Mouse (Mus musculus) forebrain, embryonic 10.5 days (tissue): ENCODE results near the gene Amotl2. TPM values are rescaled to one million over a fixed set of nuclear protein-coding genes. Genes with fewer than 3 reads are reported as not detected.

ENCODE experiments used
- DNase-seq: peaks from one replicate; pipeline ENCODE4 v3.0.0-alpha.2; 2017; ENCODE audit warnings: low spot score; ENCODE audit errors: extremely low spot score
- H3K27ac ChIP-seq: fragments of 300-500 bp; sonication (generic); 2 replicates; pipeline ENCODE4 v1.5.1; 2016; ENCODE audit warnings: mild to moderate bottlenecking
- H3K27me3 ChIP-seq: fragments of 300-500 bp; sonication (generic); 2 replicates; pipeline ENCODE4 v1.6.1; 2016; ENCODE audit warnings: mild to moderate bottlenecking; ENCODE audit not compliant: poor library complexity, severe bottlenecking
- H3K36me3 ChIP-seq: fragments of 300-500 bp; sonication (generic); replicated peaks from 2 replicates; pipeline ENCODE4 v1.6.1; 2016; ENCODE audit warnings: mild to moderate bottlenecking, moderate library complexity
- H3K4me1 ChIP-seq: fragments of 300-500 bp; sonication (generic); 2 replicates; pipeline ENCODE4 v1.6.1; 2016
- H3K4me3 ChIP-seq: fragments of 300-500 bp; sonication (generic); 2 replicates; pipeline ENCODE4 v1.5.1; 2016; ENCODE audit warnings: mild to moderate bottlenecking, moderate library complexity
- H3K9me3 ChIP-seq: fragments of 300-500 bp; sonication (generic); 2 replicates; pipeline ENCODE4 v1.6.1; 2016; ENCODE audit warnings: mild to moderate bottlenecking, moderate library complexity
- WGBS: fragments of 180-500 bp; shearing (Covaris S2); methylation state at CpG from one replicate; pipeline ENCODE4 v1.1.7; 2016; 5-methylcytosine and 5-hydroxymethylcytosine counted together
- polyA plus RNA-seq: library from polyadenylated mRNA; unstranded; fragments of >200 nt; fragmentation: Nextera tagmentation; extraction: Ambion mirVana; gene quantifications from 2 replicates; pipeline ENCODE4 v1.2.1, GENCODE M21; 2016

Gene Amotl2
- polyA plus RNA-seq, 1 experiment from 2014 or later, result 49.9 TPM

- no peak for DNase-seq
- no peaks in the 10 kb centered on the region for H3K27me3 ChIP-seq
- WGBS, result 76% methylated on average over 15 of the region's 15 CpGs
- no peak overlapping the region for H3K4me3 ChIP-seq
- H3K4me1 ChIP-seq, result peaks cover 34% of the 10 kb centered on the region
- H3K9me3 ChIP-seq, result no peaks in the 10 kb centered on the region
- H3K27ac ChIP-seq, result peak overlapping the region; percentile 68
- H3K36me3 ChIP-seq, result no peaks in the 10 kb centered on the region
These were observed 6.9 kb upstream of the Amotl2 start for GRCm38 (mm10) chr9:102709504-102710135.

GRCm38 (mm10) chr9:102710520-102710919, 6.0 kb upstream of the Amotl2 start:
- WGBS, result 84% methylated on average over 5 of the region's 5 CpGs
- DNase-seq, result no peak
- peaks cover 43% of the 10 kb centered on the region for H3K4me1 ChIP-seq
- H3K4me3 ChIP-seq, result no peak overlapping the region
- H3K36me3 ChIP-seq, result no peaks in the 10 kb centered on the region
- H3K27ac ChIP-seq, result no peak overlapping the region
- no peaks in the 10 kb centered on the region for H3K9me3 ChIP-seq
- H3K27me3 ChIP-seq, result peaks cover 8% of the 10 kb centered on the region; the same call in 1 of the 2 replicates

GRCm38 (mm10) chr9:102713797-102714196, 2.7 kb upstream of the Amotl2 start:
- 55% methylated on average over 2 of the region's 2 CpGs for WGBS
- H3K9me3 ChIP-seq, result no peaks in the 10 kb centered on the region
- peaks cover 11% of the 10 kb centered on the region; the same call in 1 of the 2 replicates for H3K27me3 ChIP-seq
- H3K4me1 ChIP-seq, result peaks cover 60% of the 10 kb centered on the region
- H3K4me3 ChIP-seq, result no peak overlapping the region
- H3K27ac ChIP-seq, result no peak overlapping the region
- no peak for DNase-seq
- no peaks in the 10 kb centered on the region for H3K36me3 ChIP-seq

GRCm38 (mm10) chr9:102714893-102715505, 1.5 kb upstream of the Amotl2 start:
- peak overlapping the region; percentile 6; the same call in 1 of the 2 replicates for H3K4me3 ChIP-seq

GRCm38 (mm10) chr9:102715506-102715900, 969 bp upstream of the Amotl2 start:
- no peaks in the 10 kb centered on the region for H3K9me3 ChIP-seq
- H3K4me3 ChIP-seq, result no peak overlapping the region; the same call in 1 of the 2 replicates
- peaks cover 11% of the 10 kb centered on the region; the same call in 1 of the 2 replicates for H3K27me3 ChIP-seq
- DNase-seq, result no peak
- peaks cover 8% of the 10 kb centered on the region for H3K36me3 ChIP-seq
- peaks cover 68% of the 10 kb centered on the region for H3K4me1 ChIP-seq
- WGBS, result 43% methylated on average over 2 of the region's 2 CpGs
- H3K27ac ChIP-seq, result peak overlapping the region; percentile 97

More at GRCm38 (mm10) chr9:102714893-102715505, 1.5 kb upstream of the Amotl2 start:
- 10% methylated on average over 7 of the region's 7 CpGs for WGBS
- H3K4me1 ChIP-seq, result peaks cover 65% of the 10 kb centered on the region
- H3K27me3 ChIP-seq, result peaks cover 11% of the 10 kb centered on the region; the same call in 1 of the 2 replicates
- H3K36me3 ChIP-seq, result peaks cover 3% of the 10 kb centered on the region
- no peak for DNase-seq
- peak overlapping the region; percentile 97 for H3K27ac ChIP-seq
- H3K9me3 ChIP-seq, result no peaks in the 10 kb centered on the region

- DNase-seq, result peak; percentile 93
- H3K9me3 ChIP-seq, result no peaks in the 10 kb centered on the region
- peak overlapping the region; percentile 97 for H3K27ac ChIP-seq
- H3K27me3 ChIP-seq, result peaks cover 11% of the 10 kb centered on the region; the same call in 1 of the 2 replicates
- peaks cover 26% of the 10 kb centered on the region for H3K36me3 ChIP-seq
- peaks cover 81% of the 10 kb centered on the region for H3K4me1 ChIP-seq
- peak overlapping the region; percentile 67 for H3K4me3 ChIP-seq
- under 1% methylated on average over 50 of the region's 50 CpGs for WGBS
These were observed 853 bp downstream of the Amotl2 start for GRCm38 (mm10) chr9:102717164-102717885.

- DNase-seq, result peak; percentile 90
- Histone ChIP-seq H3K4me3 (peak overlapping the region; percentile 67), H3K4me1 (peaks cover 87% of the 10 kb centered on the region), H3K9me3 (no peaks in the 10 kb centered on the region), H3K36me3 (peaks cover 34% of the 10 kb centered on the region), H3K27ac (peak overlapping the region; percentile 97), H3K27me3 (peaks cover 11% of the 10 kb centered on the region; the same call in 1 of the 2 replicates)
- WGBS, result under 1% methylated on average over 52 of the region's 52 CpGs
These were observed 1.6 kb downstream of the Amotl2 start for GRCm38 (mm10) chr9:102717886-102718643.

GRCm38 (mm10) chr9:102718676-102719075, 2.2 kb downstream of the Amotl2 start:
- Histone ChIP-seq H3K9me3 (no peaks in the 10 kb centered on the region), H3K27ac (peak overlapping the region; percentile 97), H3K4me1 (peaks cover 88% of the 10 kb centered on the region), H3K27me3 (peaks cover 11% of the 10 kb centered on the region; the same call in 1 of the 2 replicates), H3K36me3 (peaks cover 40% of the 10 kb centered on the region), H3K4me3 (peak overlapping the region; percentile 67)
- DNase-seq, result no peak
- WGBS, result 0% methylated on average over 21 of the region's 21 CpGs

- Histone ChIP-seq H3K9me3 (no peaks in the 10 kb centered on the region), H3K27ac (peak overlapping the region; percentile 97), H3K36me3 (peaks cover 44% of the 10 kb centered on the region), H3K4me3 (peak overlapping the region; percentile 67), H3K27me3 (peaks cover 11% of the 10 kb centered on the region; the same call in 1 of the 2 replicates), H3K4me1 (peaks cover 88% of the 10 kb centered on the region)
- DNase-seq, result no peak
- 2% methylated on average over 4 of the region's 4 CpGs for WGBS
These were observed 2.6 kb downstream of the Amotl2 start for GRCm38 (mm10) chr9:102719085-102719484.

- Histone ChIP-seq H3K9me3 (no peaks in the 10 kb centered on the region), H3K36me3 (peaks cover 53% of the 10 kb centered on the region), H3K4me3 (peak overlapping the region; percentile 67), H3K4me1 (peaks cover 88% of the 10 kb centered on the region), H3K27ac (peak overlapping the region; percentile 97), H3K27me3 (peaks cover 8% of the 10 kb centered on the region; the same call in 1 of the 2 replicates)
- no peak for DNase-seq
- 78% methylated on average over 17 of the region's 17 CpGs for WGBS
These were observed 3.6 kb downstream of the Amotl2 start for GRCm38 (mm10) chr9:102719936-102720566.

- Histone ChIP-seq H3K4me3 (peak overlapping the region; percentile 67), H3K27ac (peak overlapping the region; percentile 97), H3K27me3 (0 out of 2 replicates have a peak, but pooled peaks cover 2% of the 10 kb centered on the region), H3K36me3 (peaks cover 60% of the 10 kb centered on the region), H3K4me1 (peaks cover 88% of the 10 kb centered on the region), H3K9me3 (no peaks in the 10 kb centered on the region)
- WGBS, result 73% methylated on average over 18 of the region's 18 CpGs
- DNase-seq, result no peak
These were observed 4.2 kb downstream of the Amotl2 start for GRCm38 (mm10) chr9:102720567-102721167.
